Mouse (Mus musculus) limb, embryonic 11.5 days (tissue): Measurements from ENCODE around the gene Ptgfr. TPM values are rescaled to one million over a fixed set of nuclear protein-coding genes. Genes with fewer than 3 reads are reported as not detected.

ENCODE experiments used
- ATAC-seq: fragments of 200-750 bp; cut with Nextera tagmentation; 2 replicates; pipeline ENCODE4 v1.8.0; 2017; ENCODE audit warnings: low read depth; ENCODE audit not compliant: insufficient number of reproducible peaks, low FRiP score, low TSS enrichment
- DNase-seq: peaks from one replicate; pipeline ENCODE4 v3.0.0-alpha.2; 2015; ENCODE audit warnings: low spot score
- H3K27ac ChIP-seq: fragments of 300-500 bp; sonication (generic); replicated peaks from 2 replicates; pipeline ENCODE4 v1.5.1; 2014; ENCODE audit warnings: low read depth, mild to moderate bottlenecking, low read length
- H3K27me3 ChIP-seq: fragments of 300-500 bp; sonication (generic); 2 replicates; pipeline ENCODE4 v1.6.1; 2014; ENCODE audit warnings: mild to moderate bottlenecking, low read length, mixed read lengths; ENCODE audit not compliant: control insufficient read depth, insufficient read depth
- H3K36me3 ChIP-seq: fragments of 300-500 bp; sonication (generic); 2 replicates; pipeline ENCODE4 v1.6.1; 2014; ENCODE audit warnings: mild to moderate bottlenecking, low read length, moderate library complexity, mixed read lengths; ENCODE audit not compliant: control insufficient read depth, insufficient read depth
- H3K4me1 ChIP-seq: fragments of 300-500 bp; sonication (generic); 2 replicates; pipeline ENCODE4 v1.6.1; 2014; ENCODE audit warnings: low read length, mixed read lengths; ENCODE audit not compliant: control insufficient read depth, insufficient read depth
- H3K4me2 ChIP-seq: fragments of 300-500 bp; sonication (generic); 2 replicates; pipeline ENCODE4 v1.6.1; 2014; ENCODE audit warnings: low read depth, mild to moderate bottlenecking, moderate library complexity; ENCODE audit not compliant: severe bottlenecking
- H3K4me3 ChIP-seq: fragments of 300-500 bp; sonication (generic); 2 replicates; pipeline ENCODE4 v1.5.1; 2014; ENCODE audit warnings: low read depth, low read length
- H3K9ac ChIP-seq: fragments of 300-500 bp; sonication (generic); 2 replicates; pipeline ENCODE4 v1.6.1; 2014; ENCODE audit warnings: mild to moderate bottlenecking, low read length
- H3K9me3 ChIP-seq: fragments of 300-500 bp; sonication (generic); 2 replicates; pipeline ENCODE4 v1.6.1; 2016; ENCODE audit warnings: low read length; ENCODE audit not compliant: control insufficient read depth
- WGBS: fragments of 180-500 bp; shearing (Covaris S2); extraction: QIAGEN DNeasy Blood & Tissue Kit; methylation state at CpG from one replicate; pipeline ENCODE4 v1.1.7; 2014; 5-methylcytosine and 5-hydroxymethylcytosine counted together
- polyA plus RNA-seq: library from polyadenylated mRNA; unstranded; fragments of >200 nt; fragmentation: Nextera tagmentation; extraction: Ambion mirVana; gene quantifications from 2 replicates; pipeline ENCODE4 v1.2.1, GENCODE M21; 2014

The Ptgfr gene
- 0.92 and 2.0 TPM in 2 replicates for polyA plus RNA-seq

DNA sequence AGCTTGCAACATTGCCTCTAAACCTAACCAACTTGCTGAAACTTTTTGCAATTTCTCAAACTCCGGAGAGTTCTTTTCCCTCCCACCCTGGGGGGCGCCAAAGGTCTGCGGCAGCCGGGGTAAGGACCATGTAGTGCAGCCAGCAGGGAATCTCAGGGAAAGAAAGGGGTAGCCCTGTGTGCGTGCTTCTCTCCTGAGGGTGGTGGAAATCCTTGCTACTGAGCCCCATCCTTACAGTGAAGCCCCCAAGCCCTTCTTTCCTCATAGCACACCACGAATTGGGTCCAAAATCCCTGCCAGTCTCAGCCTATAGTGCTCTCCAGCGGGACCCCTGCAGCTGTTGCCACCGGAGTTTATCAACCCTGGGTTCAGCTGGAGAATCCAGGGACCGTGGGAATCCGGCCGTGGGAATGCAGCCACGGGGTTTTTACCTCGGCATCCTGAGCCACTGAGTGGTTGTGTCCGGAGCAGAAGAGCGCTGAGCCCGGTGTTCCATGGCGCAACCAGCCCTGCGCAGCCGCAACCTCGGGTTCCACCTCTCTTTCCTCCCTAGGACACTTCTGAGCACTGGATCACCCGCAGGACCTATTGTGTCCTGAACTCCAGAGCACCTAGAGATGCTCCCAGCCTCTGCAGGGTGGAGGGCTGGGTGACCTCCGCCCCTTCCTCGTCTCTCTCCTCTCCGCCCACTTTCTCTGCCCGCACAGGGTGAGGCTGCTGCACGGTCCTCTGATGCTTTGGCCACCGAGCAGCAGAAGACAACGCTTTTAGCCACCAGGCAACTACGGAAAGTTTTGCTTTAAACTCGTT lies at the start of gene Ptgfr:
TSS of gene Ptgfr (minus strand) at position 760 of the 810 bp plus-strand sequence.
- Histone ChIP-seq H3K9me3 (no peaks in the 10 kb centered on the region), H3K27me3 (no peaks in the 10 kb centered on the region)
- under 1% methylated on average over 30 of the region's 30 CpGs for WGBS

GRCm38 (mm10) chr3:151883881-151884280 lies 46.5 kb upstream of the Ptgfr start:
- Histone ChIP-seq H3K4me3 (no peak overlapping the region), H3K9me3 (no peaks in the 10 kb centered on the region), H3K4me2 (no peak overlapping the region), H3K4me1 (no peaks in the 10 kb centered on the region), H3K27ac (no peak overlapping the region), H3K36me3 (no peaks in the 10 kb centered on the region), H3K27me3 (no peaks in the 10 kb centered on the region), H3K9ac (no peak overlapping the region)
- no peak for DNase-seq
- no peak for ATAC-seq
- 51% methylated on average over 5 of the region's 5 CpGs for WGBS

More for the DNA sequence above, at the start of gene Ptgfr:
- H3K4me3 ChIP-seq: peak within 1 kb of the TSS; percentile 43
- H3K27ac ChIP-seq: no peak within 1 kb of the TSS
- ATAC-seq (peak; percentile 85), DNase-seq (peak; percentile 80)
- peak within 1 kb of the TSS; percentile 60 for H3K9ac ChIP-seq
- H3K4me2 ChIP-seq: peak within 1 kb of the TSS; percentile 72
- no peaks in the 10 kb centered on the region for H3K36me3 ChIP-seq
- no peaks in the 10 kb centered on the region for H3K4me1 ChIP-seq

DNA sequence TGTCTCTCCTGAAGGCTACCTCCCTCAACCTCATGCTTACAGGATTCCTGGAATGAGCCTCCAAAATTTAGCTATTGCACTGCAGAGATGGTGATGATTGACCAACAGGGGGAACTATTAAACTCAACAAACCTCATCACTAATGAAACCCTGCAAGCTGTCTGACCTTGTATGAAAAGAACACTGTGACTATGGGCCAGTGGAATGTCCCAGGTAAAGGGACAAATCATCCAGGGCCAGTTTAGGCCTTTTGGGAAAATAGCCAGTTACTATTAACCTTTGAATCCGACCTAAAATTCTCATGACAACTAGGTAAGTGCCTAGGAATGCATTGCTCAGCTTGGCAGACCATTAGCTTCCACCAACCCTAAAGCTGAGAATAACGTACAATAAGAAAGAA lies 42.6 kb upstream of the Ptgfr start:
- Histone ChIP-seq H3K9ac (no peak overlapping the region), H3K4me1 (no peaks in the 10 kb centered on the region), H3K36me3 (no peaks in the 10 kb centered on the region), H3K9me3 (no peaks in the 10 kb centered on the region), H3K27me3 (no peaks in the 10 kb centered on the region), H3K27ac (no peak overlapping the region), H3K4me3 (no peak overlapping the region), H3K4me2 (no peak overlapping the region)
- ATAC-seq: no peak
- WGBS: 80% methylated on average over 2 of the region's 2 CpGs
- no peak for DNase-seq

GRCm38 (mm10) chr3:151868970-151869369 lies 31.5 kb upstream of the Ptgfr start:
- ATAC-seq (no peak), DNase-seq (no peak)
- Histone ChIP-seq H3K4me3 (no peak overlapping the region), H3K9ac (no peak overlapping the region), H3K27ac (no peak overlapping the region), H3K27me3 (no peaks in the 10 kb centered on the region), H3K4me1 (no peaks in the 10 kb centered on the region), H3K9me3 (no peaks in the 10 kb centered on the region), H3K4me2 (no peak overlapping the region), H3K36me3 (no peaks in the 10 kb centered on the region)

- no peak overlapping the region for H3K4me3 ChIP-seq
- DNase-seq (no peak), ATAC-seq (no peak)
- no peak overlapping the region for H3K27ac ChIP-seq
- no peaks in the 10 kb centered on the region for H3K36me3 ChIP-seq
- no peaks in the 10 kb centered on the region for H3K9me3 ChIP-seq
- H3K4me2 ChIP-seq: no peak overlapping the region
- 94% methylated on average over 1 of the region's 1 CpGs for WGBS
- no peaks in the 10 kb centered on the region for H3K4me1 ChIP-seq
- no peak overlapping the region for H3K9ac ChIP-seq
- no peaks in the 10 kb centered on the region for H3K27me3 ChIP-seq
Measured at GRCm38 (mm10) chr3:151851344-151851743, 13.9 kb upstream of the Ptgfr start.

DNA sequence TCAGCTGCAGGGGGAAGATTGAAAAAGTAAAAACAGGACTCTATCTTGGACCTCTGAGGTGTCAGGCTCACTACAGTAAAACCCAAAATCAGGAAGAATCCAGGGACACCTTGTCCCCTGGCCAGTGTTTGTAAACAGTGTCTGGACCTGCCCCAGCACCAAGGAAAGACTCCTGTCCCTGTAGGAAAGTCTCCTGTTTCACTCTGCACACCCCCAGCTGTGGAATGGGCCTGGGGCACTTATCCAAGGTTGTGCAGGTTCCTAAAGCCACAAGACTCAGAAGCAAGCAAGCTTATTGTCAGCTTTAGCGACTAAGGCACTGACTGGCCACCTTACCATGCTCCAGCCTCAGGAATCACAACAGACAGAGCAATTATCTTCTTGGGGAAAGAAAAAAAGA lies 13.2 kb upstream of the Ptgfr start:
- DNase-seq: no peak
- H3K9me3 ChIP-seq: no peaks in the 10 kb centered on the region
- no peak overlapping the region for H3K27ac ChIP-seq
- H3K36me3 ChIP-seq: no peaks in the 10 kb centered on the region
- H3K4me1 ChIP-seq: no peaks in the 10 kb centered on the region
- H3K27me3 ChIP-seq: no peaks in the 10 kb centered on the region
- ATAC-seq: no peak
- 63% methylated on average over 1 of the region's 1 CpGs for WGBS
- H3K9ac ChIP-seq: no peak overlapping the region
- no peak overlapping the region for H3K4me3 ChIP-seq
- H3K4me2 ChIP-seq: no peak overlapping the region

GRCm38 (mm10) chr3:151846292-151846691 lies 8.9 kb upstream of the Ptgfr start:
- Histone ChIP-seq H3K4me3 (no peak overlapping the region), H3K27me3 (no peaks in the 10 kb centered on the region), H3K27ac (no peak overlapping the region), H3K9ac (no peak overlapping the region), H3K36me3 (no peaks in the 10 kb centered on the region), H3K4me1 (no peaks in the 10 kb centered on the region), H3K4me2 (no peak overlapping the region), H3K9me3 (no peaks in the 10 kb centered on the region)
- 89% methylated on average over 7 of the region's 7 CpGs for WGBS
- DNase-seq (no peak), ATAC-seq (no peak)

GRCm38 (mm10) chr3:151844361-151845154 lies 7.1 kb upstream of the Ptgfr start:
- no peaks in the 10 kb centered on the region for H3K4me1 ChIP-seq
- ATAC-seq: 0 out of 2 replicates have a peak, but pooled peaks have one; percentile 35

More at GRCm38 (mm10) chr3:151844361-151845154, 7.1 kb upstream of the Ptgfr start:
- Histone ChIP-seq H3K27me3 (no peaks in the 10 kb centered on the region), H3K9ac (no peak overlapping the region), H3K36me3 (no peaks in the 10 kb centered on the region), H3K4me2 (no peak overlapping the region), H3K9me3 (no peaks in the 10 kb centered on the region), H3K27ac (no peak overlapping the region), H3K4me3 (no peak overlapping the region)
- 42% methylated on average over 5 of the region's 5 CpGs for WGBS
- DNase-seq: peak; percentile 36
